Mouse (Mus musculus) E14TG2a.4 (cell line): ENCODE measurements around the gene Cfc1.
"Not testable (repeated sequence)": the region's sequence is repeated elsewhere in the genome, so short reads cannot be mapped to it uniquely, and the experiment has no call there.

Source experiments
- CTCF ChIP-seq: conservative IDR thresholded peaks from 2 replicates; pipeline ENCODE4 v1.5.1; 2014; ENCODE audit warnings: low read length
- NANOG ChIP-seq: IDR thresholded peaks from 2 replicates; pipeline ENCODE4 v1.6.1; 2014; ENCODE audit warnings: borderline replicate concordance, low read length, mixed read lengths
- POU5F1 ChIP-seq: IDR thresholded peaks from 2 replicates; pipeline ENCODE4 v1.6.1; 2014; ENCODE audit warnings: low read length, borderline replicate concordance

- not testable (repeated sequence) for TF ChIP-seq CTCF, POU5F1, NANOG
Observed at GRCm38 (mm10) chr1:34535043-34535698, at the start of gene Cfc1.
